Mouse (Mus musculus) liver, embryonic 13.5 days (tissue): ENCODE results near the gene Ccdc169. TPM values are rescaled to one million over a fixed set of nuclear protein-coding genes. Genes with fewer than 3 reads are reported as not detected.

Experiments used
- ATAC-seq: fragments of 200-750 bp; cut with Nextera tagmentation; 2 replicates; pipeline ENCODE4 v1.8.0; 2017; ENCODE audit warnings: low read depth, mild to moderate bottlenecking, moderate number of reproducible peaks, moderate library complexity
- DNase-seq: peaks from one replicate; pipeline ENCODE4 v3.0.0; 2022
- H3K27ac ChIP-seq: fragments of 300-500 bp; sonication (generic); 2 replicates; pipeline ENCODE4 v1.5.1; 2015; ENCODE audit warnings: moderate library complexity, mild to moderate bottlenecking, inconsistent platforms
- H3K27me3 ChIP-seq: fragments of 300-500 bp; sonication (generic); 2 replicates; pipeline ENCODE4 v1.6.1; 2015; ENCODE audit warnings: mild to moderate bottlenecking, inconsistent platforms
- H3K36me3 ChIP-seq: fragments of 300-500 bp; sonication (generic); 2 replicates; pipeline ENCODE4 v1.6.1; 2015; ENCODE audit warnings: mild to moderate bottlenecking, inconsistent platforms
- H3K4me1 ChIP-seq: fragments of 300-500 bp; sonication (generic); replicated peaks from 2 replicates; pipeline ENCODE4 v1.6.1; 2015; ENCODE audit warnings: inconsistent platforms
- H3K4me2 ChIP-seq: fragments of 300-500 bp; sonication (generic); 2 replicates; pipeline ENCODE4 v1.6.1; 2015; ENCODE audit warnings: inconsistent platforms, mild to moderate bottlenecking, moderate library complexity
- H3K4me3 ChIP-seq: fragments of 300-500 bp; sonication (generic); replicated peaks from 2 replicates; pipeline ENCODE4 v1.5.1; 2015; ENCODE audit warnings: mild to moderate bottlenecking, inconsistent platforms
- H3K9ac ChIP-seq: fragments of 300-500 bp; sonication (generic); 2 replicates; pipeline ENCODE4 v1.6.1; 2015; ENCODE audit warnings: mild to moderate bottlenecking, inconsistent platforms
- H3K9me3 ChIP-seq: fragments of 300-500 bp; sonication (generic); replicated peaks from 2 replicates; pipeline ENCODE4 v1.6.1; 2016; ENCODE audit warnings: inconsistent platforms
- WGBS: fragments of 180-500 bp; shearing (Covaris S2); methylation state at CpG from one replicate; pipeline ENCODE4 v1.1.7; 2015; ENCODE audit not compliant: insufficient replicate concordance; 5-methylcytosine and 5-hydroxymethylcytosine counted together
- polyA plus RNA-seq: library from polyadenylated mRNA; unstranded; fragments of >200 nt; fragmentation: Nextera tagmentation; extraction: Ambion mirVana; gene quantifications from 2 replicates; pipeline ENCODE4 v1.2.1, GENCODE M21; 2015

Gene Ccdc169
- not detected in 2 replicates for polyA plus RNA-seq

DNA sequence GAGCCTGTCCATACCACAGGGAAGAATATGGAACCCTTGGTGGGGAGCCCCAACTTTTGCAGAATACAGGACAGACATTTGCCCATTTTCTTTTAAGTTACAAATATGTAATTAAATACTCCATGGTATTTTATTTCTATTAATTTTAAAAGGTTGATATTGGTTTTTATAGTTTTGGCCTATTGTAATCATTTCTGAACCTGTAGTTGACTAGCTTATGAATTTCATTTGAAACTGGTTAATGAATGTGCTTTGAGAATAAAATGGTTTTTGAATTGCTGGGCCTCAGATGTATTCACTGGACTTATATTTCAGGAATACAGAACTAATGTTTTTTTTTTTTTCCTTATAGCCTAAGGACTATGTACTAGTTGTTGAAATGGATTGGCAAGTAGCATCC is at the start of gene Ccdc169:
TSS of gene Ccdc169 (plus strand) at position 301 of the 400 bp plus-strand sequence.
- Histone ChIP-seq H3K27ac (no peak within 1 kb of the TSS), H3K4me1 (no peaks in the 10 kb centered on the region), H3K9me3 (no peaks in the 10 kb centered on the region), H3K9ac (no peak within 1 kb of the TSS), H3K4me2 (no peak within 1 kb of the TSS), H3K36me3 (peaks cover 26% of the 10 kb centered on the region), H3K4me3 (no peak within 1 kb of the TSS), H3K27me3 (no peaks in the 10 kb centered on the region)
- no peak for DNase-seq
- ATAC-seq, result no peak

DNA sequence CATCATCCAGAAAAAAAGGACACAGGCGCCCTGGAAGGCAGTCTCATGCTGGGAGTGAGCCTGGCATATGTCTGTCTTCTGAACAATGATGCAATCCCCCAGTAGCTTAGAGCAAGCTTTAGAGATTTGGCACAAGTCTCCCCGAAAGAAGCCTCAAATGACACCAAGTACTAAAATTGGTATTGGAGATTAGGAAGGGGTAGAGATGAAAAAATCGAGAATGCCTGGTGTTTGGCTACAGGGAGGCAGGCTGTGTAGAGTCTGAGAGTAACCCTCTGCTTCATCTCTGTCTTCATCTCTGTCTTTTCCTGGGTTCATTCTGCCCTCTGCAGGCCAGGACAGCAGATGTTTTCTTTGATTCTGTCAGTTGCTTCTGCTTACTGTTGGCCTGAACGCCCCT is 49.8 kb upstream of the Ccdc169 start:
- ATAC-seq, result no peak
- 39% methylated on average over 4 of the region's 4 CpGs for WGBS
- 0 out of 2 replicates have a peak, but pooled peaks cover 4% of the 10 kb centered on the region for H3K4me1 ChIP-seq

DNA sequence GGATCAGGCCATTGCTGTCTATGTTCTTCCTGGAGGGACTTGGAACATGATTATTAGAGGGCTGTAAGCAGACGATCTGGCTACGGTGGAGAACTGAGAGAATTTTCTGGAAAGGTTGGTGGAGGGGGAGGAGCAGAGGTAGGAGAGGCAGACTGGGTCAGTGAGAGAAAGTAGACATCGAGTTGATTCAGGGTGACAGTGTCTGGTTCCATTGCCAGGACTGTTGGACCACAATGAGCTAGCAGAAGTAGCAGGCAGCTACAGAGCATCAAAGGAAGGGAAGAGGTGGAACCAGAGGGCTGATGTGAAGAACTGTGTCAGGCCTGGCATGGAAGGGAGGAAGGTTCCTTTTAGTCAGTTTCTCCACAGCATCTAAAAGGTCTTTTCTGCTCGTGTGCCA is 48.8 kb upstream of the Ccdc169 start:
- Histone ChIP-seq H3K9ac (no peak overlapping the region), H3K4me2 (no peak overlapping the region), H3K36me3 (no peaks in the 10 kb centered on the region), H3K27ac (no peak overlapping the region), H3K4me1 (0 out of 2 replicates have a peak, but pooled peaks cover 4% of the 10 kb centered on the region), H3K9me3 (no peaks in the 10 kb centered on the region), H3K4me3 (no peak overlapping the region), H3K27me3 (no peaks in the 10 kb centered on the region)
- 43% methylated on average over 4 of the region's 4 CpGs for WGBS
- ATAC-seq, result no peak
- DNase-seq, result no peak

More for the DNA sequence above, 49.8 kb upstream of the Ccdc169 start:
- no peaks in the 10 kb centered on the region for H3K36me3 ChIP-seq
- no peaks in the 10 kb centered on the region for H3K27me3 ChIP-seq
- H3K4me3 ChIP-seq, result no peak overlapping the region
- H3K9me3 ChIP-seq, result no peaks in the 10 kb centered on the region
- no peak overlapping the region for H3K9ac ChIP-seq
- H3K4me2 ChIP-seq, result no peak overlapping the region
- DNase-seq, result no peak
- no peak overlapping the region for H3K27ac ChIP-seq

DNA sequence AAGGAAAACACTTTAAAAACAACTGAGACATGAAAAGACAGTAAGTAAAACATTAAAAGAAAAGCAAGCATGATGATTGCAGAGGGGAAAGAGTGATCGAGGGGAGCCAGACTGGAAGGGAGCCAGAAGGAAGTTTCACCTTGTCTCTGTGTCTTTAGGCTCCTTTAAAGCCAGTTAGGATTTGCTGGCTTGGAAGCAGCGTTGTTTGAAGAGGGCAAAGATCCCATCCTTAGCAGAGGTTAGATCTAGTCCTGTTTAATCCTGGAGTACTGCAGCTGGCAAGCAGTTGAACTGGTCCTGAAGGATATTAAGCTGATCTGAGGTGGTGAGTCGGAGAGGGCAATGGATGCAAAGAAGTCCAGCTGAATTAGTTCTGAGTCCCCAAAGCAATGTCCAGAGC is 48.3 kb upstream of the Ccdc169 start:
- H3K4me2 ChIP-seq, result no peak overlapping the region
- H3K9ac ChIP-seq, result no peak overlapping the region
- H3K4me3 ChIP-seq, result no peak overlapping the region
- no peaks in the 10 kb centered on the region for H3K27me3 ChIP-seq
- no peaks in the 10 kb centered on the region for H3K9me3 ChIP-seq
- no peak for ATAC-seq
- H3K4me1 ChIP-seq, result 0 out of 2 replicates have a peak, but pooled peaks cover 4% of the 10 kb centered on the region
- H3K27ac ChIP-seq, result no peak overlapping the region
- 49% methylated on average over 3 of the region's 3 CpGs for WGBS
- no peak for DNase-seq
- H3K36me3 ChIP-seq, result no peaks in the 10 kb centered on the region

DNA sequence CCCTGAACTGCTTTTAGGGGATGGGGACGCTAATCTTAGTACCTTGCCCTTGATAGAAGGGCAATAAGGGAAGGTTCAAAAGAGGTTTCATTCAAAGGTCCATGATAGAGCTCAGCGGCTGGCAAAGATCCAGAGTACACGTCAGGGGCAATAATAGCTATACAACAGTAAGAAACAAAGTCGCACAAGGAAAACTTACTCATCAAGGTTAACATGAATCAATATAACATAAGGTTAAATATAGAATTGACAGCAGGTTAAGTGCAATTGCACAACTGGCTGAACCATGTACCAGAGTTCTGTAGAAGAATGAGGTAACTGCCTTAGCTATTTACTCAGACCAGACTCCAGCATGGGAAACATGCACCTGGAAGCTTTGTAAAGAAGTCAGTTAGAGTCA is 47.8 kb upstream of the Ccdc169 start:
- no peaks in the 10 kb centered on the region for H3K9me3 ChIP-seq
- DNase-seq (no peak), ATAC-seq (no peak)
- 0 out of 2 replicates have a peak, but pooled peaks cover 4% of the 10 kb centered on the region for H3K4me1 ChIP-seq
- WGBS, result 63% methylated on average over 4 of the region's 4 CpGs
- H3K4me3 ChIP-seq, result no peak overlapping the region
- no peak overlapping the region for H3K9ac ChIP-seq
- no peak overlapping the region for H3K4me2 ChIP-seq
- H3K36me3 ChIP-seq, result no peaks in the 10 kb centered on the region
- H3K27ac ChIP-seq, result no peak overlapping the region
- no peaks in the 10 kb centered on the region for H3K27me3 ChIP-seq

DNA sequence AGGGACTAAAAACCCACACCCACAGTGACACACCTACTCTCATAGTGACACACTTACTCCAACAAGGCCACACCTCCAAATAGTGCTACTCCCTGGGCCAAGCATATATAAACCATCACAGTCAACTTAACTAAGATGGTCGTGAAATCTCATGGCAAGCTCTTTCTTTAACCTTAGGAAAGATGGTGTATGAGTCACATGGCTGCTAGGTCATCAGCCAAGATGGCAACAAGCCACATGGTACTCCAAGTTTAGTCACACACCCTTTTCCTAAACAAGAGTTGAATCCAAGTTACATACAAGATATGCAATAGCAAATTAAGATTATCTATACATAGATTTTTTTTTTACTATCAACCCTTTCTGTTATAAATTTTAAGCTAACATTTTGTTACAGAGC is 44.0 kb upstream of the Ccdc169 start:
- Histone ChIP-seq H3K4me2 (no peak overlapping the region), H3K4me3 (no peak overlapping the region), H3K27me3 (no peaks in the 10 kb centered on the region), H3K9ac (no peak overlapping the region), H3K4me1 (0 out of 2 replicates have a peak, but pooled peaks cover 4% of the 10 kb centered on the region), H3K9me3 (no peaks in the 10 kb centered on the region), H3K36me3 (no peaks in the 10 kb centered on the region), H3K27ac (no peak overlapping the region)
- ATAC-seq (no peak), DNase-seq (no peak)
- WGBS, result 49% methylated on average over 1 of the region's 1 CpGs

DNA sequence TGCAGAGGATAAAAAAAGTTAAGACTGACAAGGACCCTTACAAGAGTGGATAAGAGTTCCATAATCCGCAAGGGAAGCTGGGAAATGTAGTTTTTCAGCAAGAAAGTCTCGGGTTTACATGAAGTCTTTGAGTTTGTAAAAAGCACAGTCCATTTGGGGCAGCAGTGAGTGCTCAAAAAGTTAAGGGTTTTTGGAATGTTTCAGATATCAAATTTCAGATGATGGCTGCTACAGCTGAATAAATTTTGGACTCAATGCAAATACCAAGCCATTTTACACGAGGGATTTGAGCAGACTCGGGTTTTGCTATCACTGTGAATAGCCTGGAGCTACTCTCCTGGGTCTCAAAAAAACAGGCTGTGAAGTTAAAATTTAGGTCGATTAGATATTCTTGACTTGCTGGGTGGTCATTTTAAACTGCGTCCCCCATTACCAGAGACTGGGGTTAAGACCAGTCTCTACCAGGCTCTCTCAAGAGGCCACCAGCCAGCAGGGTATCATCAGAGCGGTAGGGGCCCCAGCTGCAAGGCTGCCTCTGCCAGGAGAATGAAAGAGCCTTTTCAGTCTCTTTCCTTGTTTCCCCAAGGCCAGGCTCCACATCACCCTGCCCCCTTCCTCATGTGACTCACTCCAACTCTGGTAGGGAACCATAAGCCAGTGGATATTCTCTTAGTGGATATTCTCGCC is 41.0 kb upstream of the Ccdc169 start:
- no peaks in the 10 kb centered on the region for H3K36me3 ChIP-seq
- no peak overlapping the region for H3K4me3 ChIP-seq
- DNase-seq, result no peak
- H3K27ac ChIP-seq, result no peak overlapping the region
- H3K9me3 ChIP-seq, result no peaks in the 10 kb centered on the region
- no peak for ATAC-seq
- no peaks in the 10 kb centered on the region for H3K27me3 ChIP-seq
- WGBS, result 48% methylated on average over 8 of the region's 8 CpGs
- no peak overlapping the region for H3K4me2 ChIP-seq
- H3K9ac ChIP-seq, result no peak overlapping the region
- H3K4me1 ChIP-seq, result no peaks in the 10 kb centered on the region

DNA sequence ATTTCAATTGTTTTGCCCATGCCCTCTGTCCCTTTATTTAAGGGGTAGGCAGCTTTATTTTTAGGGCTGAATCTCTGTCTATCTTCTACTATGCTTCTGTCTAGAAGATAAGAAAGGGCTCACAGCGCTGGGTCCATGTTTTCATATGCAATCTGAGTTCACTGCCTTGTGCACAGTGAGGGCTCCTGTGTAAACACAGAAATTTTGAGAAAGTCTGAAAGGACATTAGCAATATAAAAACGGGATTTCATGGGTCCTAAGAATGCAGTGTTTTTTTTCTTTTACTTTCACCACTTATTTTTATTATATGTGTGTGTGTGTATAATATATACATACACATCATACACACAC is 40.5 kb upstream of the Ccdc169 start:
- H3K9me3 ChIP-seq, result no peaks in the 10 kb centered on the region
- H3K27me3 ChIP-seq, result no peaks in the 10 kb centered on the region
- H3K9ac ChIP-seq, result no peak overlapping the region
- no peak overlapping the region for H3K4me3 ChIP-seq
- ATAC-seq (no peak), DNase-seq (no peak)
- no peaks in the 10 kb centered on the region for H3K4me1 ChIP-seq
- 31% methylated on average over 2 of the region's 2 CpGs for WGBS
- no peak overlapping the region for H3K4me2 ChIP-seq
- H3K27ac ChIP-seq, result no peak overlapping the region
- H3K36me3 ChIP-seq, result no peaks in the 10 kb centered on the region

DNA sequence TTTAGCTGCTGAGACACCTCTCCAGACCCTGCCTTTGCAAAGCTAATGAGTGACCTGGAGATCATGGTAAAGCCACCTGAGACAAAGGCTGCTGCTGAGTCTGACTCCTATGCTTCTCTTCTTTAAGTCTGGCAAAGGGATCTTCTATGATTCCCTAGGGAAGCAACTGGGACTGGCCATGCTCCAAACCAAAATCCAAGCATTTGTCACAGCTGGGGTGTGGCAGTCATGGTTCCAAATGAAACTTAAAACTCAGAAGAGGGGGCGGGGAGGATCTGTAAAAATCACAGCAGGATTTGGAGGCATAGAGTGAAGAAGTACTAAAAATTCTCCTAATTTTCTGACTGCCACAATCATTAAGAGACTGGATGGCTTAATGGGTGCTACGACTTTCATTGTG is 40.0 kb upstream of the Ccdc169 start:
- 45% methylated on average over 2 of the region's 2 CpGs for WGBS
- H3K36me3 ChIP-seq, result no peaks in the 10 kb centered on the region
- H3K9ac ChIP-seq, result no peak overlapping the region
- DNase-seq, result no peak
- no peak for ATAC-seq
- H3K4me2 ChIP-seq, result no peak overlapping the region
- no peaks in the 10 kb centered on the region for H3K9me3 ChIP-seq
- no peaks in the 10 kb centered on the region for H3K4me1 ChIP-seq
- H3K27me3 ChIP-seq, result no peaks in the 10 kb centered on the region
- no peak overlapping the region for H3K4me3 ChIP-seq
- no peak overlapping the region for H3K27ac ChIP-seq

DNA sequence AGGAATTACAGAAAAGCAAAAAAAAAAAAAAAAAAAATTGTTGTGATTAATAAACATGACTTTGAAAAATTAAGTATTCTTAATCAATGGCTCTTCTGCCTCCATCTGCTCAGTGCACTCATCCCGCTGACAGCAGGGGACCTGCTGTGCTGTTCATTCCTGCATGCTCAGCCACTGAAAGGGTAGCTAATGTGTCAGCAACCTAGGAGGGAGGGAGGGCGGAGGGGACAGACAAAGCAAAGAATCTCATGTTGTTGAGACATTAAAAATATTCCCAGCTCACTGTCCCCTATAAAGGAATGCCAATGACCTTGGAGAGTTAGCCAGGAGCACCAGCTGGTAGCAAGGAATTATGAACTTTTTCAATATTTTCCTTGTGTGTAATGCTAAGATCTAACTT is 39.1 kb upstream of the Ccdc169 start:
- WGBS, result 58% methylated on average over 2 of the region's 2 CpGs
- no peak for DNase-seq

DNA sequence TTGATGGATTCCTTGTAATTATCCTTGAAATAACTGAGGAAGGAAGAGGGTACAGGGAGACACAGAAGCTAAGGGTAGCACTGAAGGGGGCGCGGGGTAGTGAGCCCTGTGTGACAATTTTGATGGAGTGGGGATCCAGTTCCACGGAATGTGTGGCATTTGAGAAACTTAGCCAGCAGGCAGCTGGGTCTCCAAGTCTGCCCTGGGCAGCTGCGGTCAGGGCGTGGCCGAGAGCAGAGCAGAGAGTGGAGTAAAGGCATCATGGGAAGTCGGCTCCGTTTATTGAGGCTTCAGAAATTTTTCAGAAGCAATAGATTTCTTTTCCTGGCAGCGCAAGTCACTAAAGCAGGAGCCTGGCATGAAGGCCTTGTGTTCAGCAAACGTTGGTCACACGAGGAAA is 38.1 kb upstream of the Ccdc169 start:
- ATAC-seq (no peak), DNase-seq (no peak)
- Histone ChIP-seq H3K4me1 (no peaks in the 10 kb centered on the region), H3K9me3 (no peaks in the 10 kb centered on the region), H3K27me3 (no peaks in the 10 kb centered on the region), H3K9ac (no peak overlapping the region), H3K4me3 (no peak overlapping the region), H3K27ac (no peak overlapping the region), H3K36me3 (no peaks in the 10 kb centered on the region), H3K4me2 (no peak overlapping the region)
- WGBS, result 64% methylated on average over 11 of the region's 11 CpGs

More for the DNA sequence above, 39.1 kb upstream of the Ccdc169 start:
- H3K36me3 ChIP-seq, result no peaks in the 10 kb centered on the region
- no peaks in the 10 kb centered on the region for H3K27me3 ChIP-seq
- H3K27ac ChIP-seq, result no peak overlapping the region
- H3K9me3 ChIP-seq, result no peaks in the 10 kb centered on the region
- H3K4me2 ChIP-seq, result no peak overlapping the region
- H3K9ac ChIP-seq, result no peak overlapping the region
- H3K4me3 ChIP-seq, result no peak overlapping the region
- ATAC-seq, result no peak
- no peaks in the 10 kb centered on the region for H3K4me1 ChIP-seq

DNA sequence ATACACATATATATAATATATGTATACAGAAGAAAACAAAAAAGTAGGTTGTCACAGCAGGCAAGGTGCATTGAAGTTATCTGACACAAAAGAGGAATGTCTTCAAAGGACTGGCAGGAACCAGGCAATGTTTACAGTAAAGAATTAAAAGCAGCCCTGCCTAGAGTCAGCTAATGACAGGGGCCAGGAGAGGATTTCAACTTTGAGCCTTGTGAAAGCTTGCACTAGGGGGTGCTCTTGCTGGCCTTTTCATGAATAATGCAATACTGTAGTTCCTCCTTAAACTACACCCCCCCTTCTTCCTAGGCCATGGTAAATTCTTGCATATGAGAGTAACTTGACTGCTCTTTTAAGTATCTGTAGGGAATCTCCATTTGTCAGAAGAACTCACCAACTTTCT is 36.0 kb upstream of the Ccdc169 start:
- Histone ChIP-seq H3K4me2 (no peak overlapping the region), H3K4me3 (no peak overlapping the region), H3K9ac (no peak overlapping the region), H3K4me1 (no peaks in the 10 kb centered on the region), H3K36me3 (no peaks in the 10 kb centered on the region), H3K27ac (no peak overlapping the region), H3K27me3 (no peaks in the 10 kb centered on the region), H3K9me3 (no peaks in the 10 kb centered on the region)
- ATAC-seq, result no peak
- no peak for DNase-seq
